Comparison of ENCODE assay signal across 27 mouse cellular contexts in genomic region chr2:113181701-113182100, GRCm38 (mm10). TPM values are rescaled to one million over a fixed set of nuclear protein-coding genes. Genes with fewer than 3 reads are reported as not detected.
DNase-seq lines count a peak whose midpoint lies in the region; ATAC-seq lines count a peak whose summit lies in the region.
"Had no signal": no experiment of that assay in that cellular context is flagged by ENCODE, and none has a peak within 500 bp of the region (broad histone marks: within the 10 kb centered on the region; RNA-seq: fewer than 3 reads in every experiment).

No protein-coding gene starts in this region.

- DNase-seq in hindbrain, embryonic 14.5 days (ENCODE audit: low spot score), result no peak
- DNase-seq in embryo, embryonic 10.5 days (ENCODE audit: low spot score), result peak; percentile 45
- peak; percentile 38 for DNase-seq in embryonic facial prominence, embryonic 14.5 days (ENCODE audit: low spot score)
- DNase-seq in mesoderm, embryonic 11.5 days (ENCODE audit: low read depth, low spot score), result peak; percentile 61
- DNase-seq in layer of hippocampus, adult 11-12 months (ENCODE audit: low spot score), result no peak
- DNase-seq: adrenal gland, postnatal 14 days; cerebellum, adult 11 months; cerebellum, postnatal 25 days; gastrocnemius, postnatal 14 days; heart, adult 18-20 months; heart, postnatal 36 days; kidney, adult 2 months; right cerebral cortex, postnatal 14 days; thymus, adult 18-20 months; thymus, postnatal 4 days had no signal

- 55% methylated on average over 5 of the region's 5 CpGs for WGBS in hindbrain, embryonic 14.5 days
- 52% methylated on average over 5 of the region's 5 CpGs for WGBS in hindbrain, embryonic 13.5 days
- WGBS in embryonic facial prominence, embryonic 14.5 days, result 16% methylated on average over 5 of the region's 5 CpGs
- WGBS in forebrain, embryonic 16.5 days, result 63% methylated on average over 5 of the region's 5 CpGs

- H3K9me3 ChIP-seq in hindbrain, embryonic 14.5 days (ENCODE audit: control insufficient read depth, low read length), result no peaks in the 10 kb centered on the region
- H3K9me3 ChIP-seq in hindbrain, embryonic 13.5 days, result no peaks in the 10 kb centered on the region
- H3K9me3 ChIP-seq in embryonic facial prominence, embryonic 14.5 days (ENCODE audit: control insufficient read depth, low read length), result no peaks in the 10 kb centered on the region
- no peaks in the 10 kb centered on the region for H3K9me3 ChIP-seq in forebrain, embryonic 16.5 days (ENCODE audit: control insufficient read depth, low read length)
- H3K9me3 ChIP-seq: heart, embryonic 13.5 days; limb, embryonic 12.5 days; midbrain, embryonic 13.5 days; stomach, embryonic 15.5 days had no signal

- no peak overlapping the region for H3K27ac ChIP-seq in hindbrain, embryonic 14.5 days
- no peak overlapping the region for H3K27ac ChIP-seq in hindbrain, embryonic 13.5 days
- no peak overlapping the region for H3K27ac ChIP-seq in embryonic facial prominence, embryonic 14.5 days (replicated peaks; ENCODE audit: low read depth, low read length)
- no peak overlapping the region for H3K27ac ChIP-seq in forebrain, embryonic 16.5 days (ENCODE audit: low read length)
- H3K27ac ChIP-seq: heart, embryonic 13.5 days; layer of hippocampus, adult 2 months; limb, embryonic 12.5 days; liver, embryonic 14.5 days; midbrain, embryonic 13.5 days; stomach, embryonic 15.5 days had no signal

- no peaks in the 10 kb centered on the region for H3K27me3 ChIP-seq in hindbrain, embryonic 14.5 days (ENCODE audit: control insufficient read depth, insufficient read depth, low read length)
- H3K27me3 ChIP-seq in hindbrain, embryonic 13.5 days, result no peaks in the 10 kb centered on the region
- H3K27me3 ChIP-seq in embryonic facial prominence, embryonic 14.5 days (replicated peaks; ENCODE audit: control insufficient read depth, insufficient read depth, low read length), result no peaks in the 10 kb centered on the region
- no peaks in the 10 kb centered on the region for H3K27me3 ChIP-seq in forebrain, embryonic 16.5 days (replicated peaks; ENCODE audit: control insufficient read depth, insufficient read depth, low read length)
- H3K27me3 ChIP-seq: heart, embryonic 13.5 days; limb, embryonic 12.5 days; midbrain, embryonic 13.5 days; stomach, embryonic 15.5 days had no signal

- no peak overlapping the region for H3K4me3 ChIP-seq in hindbrain, embryonic 14.5 days (replicated peaks; ENCODE audit: low read length)
- H3K4me3 ChIP-seq in hindbrain, embryonic 13.5 days, result no peak overlapping the region
- H3K4me3 ChIP-seq in embryonic facial prominence, embryonic 14.5 days (ENCODE audit: low read depth, low read length), result no peak overlapping the region
- H3K4me3 ChIP-seq in forebrain, embryonic 16.5 days (replicated peaks; ENCODE audit: low read length), result no peak overlapping the region
- H3K4me3 ChIP-seq: heart, embryonic 13.5 days; layer of hippocampus, adult 2 months; limb, embryonic 12.5 days; midbrain, embryonic 13.5 days; stomach, embryonic 15.5 days had no signal

- H3K4me2 ChIP-seq in hindbrain, embryonic 14.5 days (replicated peaks), result no peak overlapping the region
- no peak overlapping the region for H3K4me2 ChIP-seq in hindbrain, embryonic 13.5 days
- H3K4me2 ChIP-seq in embryonic facial prominence, embryonic 14.5 days (ENCODE audit: low read depth, low read length), result no peak overlapping the region
- no peak overlapping the region for H3K4me2 ChIP-seq in forebrain, embryonic 16.5 days (ENCODE audit: low read length)
- H3K4me2 ChIP-seq: heart, embryonic 13.5 days; limb, embryonic 12.5 days; midbrain, embryonic 13.5 days; stomach, embryonic 15.5 days had no signal

- H3K9ac ChIP-seq in hindbrain, embryonic 14.5 days, result no peak overlapping the region
- H3K9ac ChIP-seq in hindbrain, embryonic 13.5 days, result no peak overlapping the region
- H3K9ac ChIP-seq in embryonic facial prominence, embryonic 14.5 days (ENCODE audit: low read depth, low read length), result no peak overlapping the region
- H3K9ac ChIP-seq in forebrain, embryonic 16.5 days (replicated peaks; ENCODE audit: low read depth, low read length), result no peak overlapping the region
- H3K9ac ChIP-seq: heart, embryonic 13.5 days; limb, embryonic 12.5 days; liver, embryonic 14.5 days; midbrain, embryonic 13.5 days; stomach, embryonic 15.5 days had no signal

- no peaks in the 10 kb centered on the region for H3K4me1 ChIP-seq in hindbrain, embryonic 14.5 days (replicated peaks; ENCODE audit: control insufficient read depth, insufficient read depth, low read length)
- no peaks in the 10 kb centered on the region for H3K4me1 ChIP-seq in hindbrain, embryonic 13.5 days (replicated peaks)
- H3K4me1 ChIP-seq in embryonic facial prominence, embryonic 14.5 days (ENCODE audit: control insufficient read depth, insufficient read depth, low read length), result 0 out of 2 replicates have a peak, but pooled peaks cover 3% of the 10 kb centered on the region
- H3K4me1 ChIP-seq in forebrain, embryonic 16.5 days (replicated peaks; ENCODE audit: control insufficient read depth, insufficient read depth, low read length), result no peaks in the 10 kb centered on the region
- H3K4me1 ChIP-seq: heart, embryonic 13.5 days; stomach, embryonic 15.5 days had no signal

- ATAC-seq in hindbrain, embryonic 14.5 days (ENCODE audit: low FRiP score), result 0 out of 2 replicates have a peak, but pooled peaks have one; percentile 34
- ATAC-seq in hindbrain, embryonic 13.5 days (ENCODE audit: low FRiP score), result no peak
- ATAC-seq in embryonic facial prominence, embryonic 14.5 days (ENCODE audit: low read depth), result no peak
- no peak for ATAC-seq in forebrain, embryonic 16.5 days
- no peak for ATAC-seq in megakaryocyte-erythroid progenitor cell, adult 5-6 weeks (replicated peaks; ENCODE audit: low FRiP score, low TSS enrichment, poor library complexity, severe bottlenecking)
- ATAC-seq: activated CD4-positive, CD25-positive, alpha-beta regulatory T cell, adult 4 months; lung, postnatal 0 days; midbrain, embryonic 13.5 days had no signal

- H3K36me3 ChIP-seq in hindbrain, embryonic 14.5 days (replicated peaks; ENCODE audit: control insufficient read depth, insufficient read depth), result no peaks in the 10 kb centered on the region
- H3K36me3 ChIP-seq in hindbrain, embryonic 13.5 days, result no peaks in the 10 kb centered on the region
- H3K36me3 ChIP-seq in embryonic facial prominence, embryonic 14.5 days (ENCODE audit: control insufficient read depth, insufficient read depth, low read length), result no peaks in the 10 kb centered on the region
- H3K36me3 ChIP-seq in forebrain, embryonic 16.5 days (ENCODE audit: control insufficient read depth, insufficient read depth), result no peaks in the 10 kb centered on the region
- H3K36me3 ChIP-seq: G1E; heart, embryonic 13.5 days; limb, embryonic 12.5 days; midbrain, embryonic 13.5 days; stomach, embryonic 15.5 days had no signal

RNA-seq across cellular contexts. Expression of gene Ryr3, which starts 35.2 kb away (rescaled TPM):
- polyA plus RNA-seq in hindbrain, embryonic 14.5 days (2014; fragmentation: Nextera tagmentation; extraction: Ambion mirVana), result 5.6 and 6.6 TPM in 2 replicates
- polyA plus RNA-seq in hindbrain, embryonic 13.5 days (2015; fragmentation: Nextera tagmentation; extraction: Ambion mirVana), result 3.3 and 3.9 TPM in 2 replicates
- polyA plus RNA-seq in embryonic facial prominence, embryonic 14.5 days (2014; fragmentation: Nextera tagmentation; extraction: Ambion mirVana), result 2.2 and 4.7 TPM in 2 replicates
- polyA plus RNA-seq in forebrain, embryonic 16.5 days (2015; fragmentation: Nextera tagmentation; extraction: Ambion mirVana), result 6.3 and 9.9 TPM in 2 replicates
- total RNA-seq in megakaryocyte-erythroid progenitor cell, adult 5-6 weeks (2014; fragmentation: Nextera tagmentation), result 0.07 TPM in 1 of 2 replicates, not detected in the other
- total RNA-seq in megakaryocyte-erythroid progenitor cell, adult 5-6 weeks (2017), result not detected in 2 replicates
- polyA plus RNA-seq: G1E had no signal

Comparison
In these comparisons a context has a peak if more than half of its experiments do, and no peak if none do; other contexts are left out.
1. DNase-seq: peak in embryo, embryonic 10.5 days (single experiment), embryonic facial prominence, embryonic 14.5 days (single experiment) and mesoderm, embryonic 11.5 days (single experiment); none in hindbrain, embryonic 14.5 days (single experiment) and layer of hippocampus, adult 11-12 months (single experiment).